Mouse (Mus musculus) right cerebral cortex, postnatal 25 days (tissue): Measurements from ENCODE around the gene Zfp983.
A peak's percentile ranks its signal among the peaks of the same experiment; 100 is the strongest.
"Not testable (repeated sequence)": the region's sequence is repeated elsewhere in the genome, so short reads cannot be mapped to it uniquely, and the experiment has no call there.

Source experiments
- DNase-seq: peaks from one replicate; pipeline ENCODE4 v3.0.0; 2022

The Zfp983 gene

DNA sequence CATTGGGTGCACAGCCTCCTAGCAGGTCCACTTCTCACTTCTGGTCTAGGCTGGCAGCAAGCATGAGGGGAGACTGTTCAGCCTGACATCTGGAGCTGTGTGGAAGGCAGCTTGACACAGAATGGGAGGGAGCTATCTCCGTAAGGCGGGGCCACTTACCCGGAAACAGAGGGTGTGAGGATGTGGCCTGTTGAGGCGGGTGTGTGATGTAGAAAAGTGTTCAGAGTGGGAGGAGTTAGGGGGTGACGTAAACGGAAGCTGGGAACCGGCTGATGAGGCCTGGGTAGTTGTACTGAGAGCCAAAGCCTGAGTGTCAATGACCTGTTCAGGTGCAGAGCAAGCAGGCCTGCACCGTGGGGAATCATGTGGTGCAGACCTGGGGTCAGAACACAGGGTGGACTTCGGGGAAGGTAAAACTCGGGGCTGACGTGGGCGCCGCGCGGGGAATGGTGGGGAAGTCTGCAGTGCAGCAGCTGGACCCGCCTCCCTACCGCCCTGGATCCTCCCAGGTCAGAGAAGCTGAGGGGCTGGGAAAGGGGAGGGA is at the start of gene Zfp983:
Gene Zfp983 (plus strand): TSS at position 261 of the 544 bp plus-strand sequence.
- DNase-seq: peak; percentile 66

- DNase-seq: no peak
Measured at GRCm38 (mm10) chr17:21616356-21616755, 34.1 kb upstream of the Zfp983 start.

DNA sequence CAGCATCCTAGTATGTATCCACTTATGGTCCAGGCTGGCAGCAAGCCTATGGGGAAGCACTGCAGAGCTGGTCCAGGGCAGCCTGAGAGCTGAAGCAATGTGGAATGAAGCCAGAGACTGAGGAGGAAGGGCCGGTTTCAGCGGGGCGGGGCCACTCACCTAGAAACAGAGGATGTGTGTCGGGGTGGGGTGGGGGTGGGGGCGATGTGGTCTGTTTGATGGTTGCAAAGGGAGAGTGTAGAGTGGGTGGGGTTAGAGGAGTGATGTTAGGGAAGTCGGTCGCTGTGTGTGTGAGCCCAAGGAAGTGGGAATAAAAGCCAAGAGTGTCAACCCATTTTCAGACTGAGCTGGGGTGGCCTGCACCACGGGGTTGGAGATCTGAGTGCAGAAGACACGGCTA is 33.1 kb upstream of the Zfp983 start:
- DNase-seq: no peak

DNA sequence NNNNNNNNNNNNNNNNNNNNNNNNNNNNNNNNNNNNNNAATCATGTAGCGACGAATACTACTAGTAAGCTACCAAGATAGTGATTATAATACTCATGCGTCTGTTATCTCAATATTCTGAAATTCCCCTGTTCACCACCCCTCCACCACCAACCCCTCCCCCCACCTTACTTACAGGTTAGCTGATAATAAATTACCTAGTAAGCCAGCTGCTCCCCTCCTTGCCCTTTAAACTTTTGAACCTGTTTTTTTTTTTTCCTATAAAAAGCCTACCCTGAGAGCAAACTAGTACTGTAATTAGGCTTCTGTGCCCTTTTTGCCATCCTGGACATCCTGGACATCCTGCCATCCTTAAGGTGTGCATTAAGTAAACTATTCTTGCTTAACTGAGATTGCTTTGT is 26.8 kb upstream of the Zfp983 start:
- DNase-seq: no peak

GRCm38 (mm10) chr17:21635758-21636157 is 14.7 kb upstream of the Zfp983 start:
- DNase-seq: not testable (repeated sequence)

- DNase-seq: no peak
Measured at GRCm38 (mm10) chr17:21648791-21649190, 1.6 kb upstream of the Zfp983 start.

DNA sequence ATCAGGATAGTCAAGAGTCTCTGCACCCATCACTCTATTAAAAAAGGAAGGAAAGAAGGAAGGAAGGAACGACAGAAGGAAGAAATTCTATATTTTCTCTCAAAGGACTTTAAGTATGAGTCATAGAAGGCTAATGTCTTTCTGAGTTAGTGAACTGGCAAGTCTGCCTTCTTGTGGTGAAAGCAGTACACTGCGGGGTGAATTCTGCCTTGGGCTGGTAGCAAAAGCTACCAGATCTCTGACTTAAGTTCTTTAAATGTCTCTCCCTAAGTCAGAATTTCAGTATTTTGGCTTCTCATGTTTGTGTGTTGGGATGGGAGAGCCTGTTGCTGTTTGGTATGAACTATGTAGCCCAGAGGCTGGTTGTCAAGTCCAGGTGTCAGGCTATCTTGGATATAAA is 488 bp upstream of the Zfp983 start:
- DNase-seq: no peak

DNA sequence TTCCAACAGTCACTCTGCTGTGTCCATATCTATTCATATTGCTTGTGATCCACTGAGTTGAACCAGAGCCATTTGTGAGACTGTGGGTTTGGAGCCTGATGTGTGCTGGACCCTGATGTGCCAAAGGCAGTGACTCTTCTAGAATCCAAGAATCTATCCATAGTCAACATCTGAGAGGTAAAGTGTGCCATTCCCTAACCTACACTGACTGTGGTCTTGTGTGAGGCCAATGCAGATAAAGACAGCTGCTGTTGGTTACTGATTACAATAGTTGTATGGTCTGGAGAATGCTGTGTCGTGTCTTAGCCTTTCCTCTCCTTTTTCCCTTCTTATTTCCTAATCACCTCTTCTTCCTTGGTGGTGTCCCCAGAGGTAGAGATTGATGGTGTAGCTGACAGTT is 28.4 kb downstream of the Zfp983 start:
- not testable (repeated sequence) for DNase-seq

DNA sequence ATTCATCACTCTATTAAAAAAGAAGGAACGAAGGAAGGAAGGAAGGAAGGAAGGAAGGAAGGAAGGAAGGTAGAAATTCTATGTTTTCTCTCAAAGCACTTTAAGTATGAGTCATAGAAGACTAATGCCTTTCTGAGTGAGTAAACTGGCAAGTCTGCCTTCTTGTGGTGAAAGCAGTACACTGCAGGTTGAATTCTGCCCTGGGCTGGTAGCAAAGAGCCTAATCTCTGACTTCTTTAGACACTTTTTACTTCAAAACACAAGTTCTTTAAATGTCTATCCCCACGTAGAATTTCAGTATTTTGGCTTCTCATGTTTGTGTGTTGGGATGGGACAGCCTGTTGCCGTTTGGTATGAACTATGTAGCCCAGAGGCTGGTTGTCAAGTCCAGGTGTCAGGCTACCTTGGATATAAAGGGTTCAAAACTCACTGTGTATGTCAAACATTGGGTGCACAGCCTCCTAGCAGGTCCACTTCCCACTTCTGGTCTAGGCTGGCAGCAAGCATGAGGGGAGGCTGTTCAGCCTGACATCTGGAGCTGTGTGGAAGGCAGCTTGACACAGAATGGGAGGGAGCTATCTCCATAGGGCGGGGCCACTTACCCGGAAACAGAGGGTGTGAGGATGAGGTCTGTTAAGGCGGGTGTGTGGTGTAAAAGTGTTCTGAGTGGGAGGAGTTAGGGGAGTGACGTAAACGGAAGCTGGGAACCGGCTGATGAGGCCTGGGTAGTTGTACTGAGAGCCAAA is 29.0 kb downstream of the Zfp983 start:
- peak; percentile 79 for DNase-seq

- not testable (repeated sequence) for DNase-seq
Measured at GRCm38 (mm10) chr17:21680019-21680376, 29.6 kb downstream of the Zfp983 start.

- DNase-seq: no peak
Measured at GRCm38 (mm10) chr17:21691560-21691959, 41.1 kb downstream of the Zfp983 start, which contains the start of gene Gm10226. Gene Gm10226, plus strand, starts transcription at chr17:21691860.

- DNase-seq: no peak
Measured at GRCm38 (mm10) chr17:21693342-21693741, 42.9 kb downstream of the Zfp983 start.

- DNase-seq: no peak
Measured at GRCm38 (mm10) chr17:21696073-21696472, 45.6 kb downstream of the Zfp983 start.

- no peak for DNase-seq
Measured at GRCm38 (mm10) chr17:21702281-21703240, 52.1 kb downstream of the Zfp983 start.

DNA sequence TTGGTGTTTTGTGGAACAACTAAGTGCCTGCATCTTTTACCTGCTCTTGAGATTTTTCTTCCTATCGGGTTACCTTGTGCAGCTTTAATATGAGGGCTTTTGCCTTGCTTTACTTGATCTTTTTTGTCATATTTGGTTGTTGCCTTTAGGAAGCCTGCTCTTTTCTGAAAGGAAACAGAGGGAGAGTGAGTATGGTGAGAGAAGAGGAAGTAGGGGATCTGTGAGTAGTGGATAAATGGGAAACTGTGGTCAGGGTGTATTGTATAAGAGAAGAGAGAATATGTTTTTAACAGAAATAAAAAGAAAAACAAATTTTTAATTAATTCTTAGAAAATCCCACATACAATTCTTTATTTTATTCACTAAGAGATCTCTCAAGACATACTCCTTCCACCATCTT is 53.0 kb downstream of the Zfp983 start:
- DNase-seq: no peak

DNA sequence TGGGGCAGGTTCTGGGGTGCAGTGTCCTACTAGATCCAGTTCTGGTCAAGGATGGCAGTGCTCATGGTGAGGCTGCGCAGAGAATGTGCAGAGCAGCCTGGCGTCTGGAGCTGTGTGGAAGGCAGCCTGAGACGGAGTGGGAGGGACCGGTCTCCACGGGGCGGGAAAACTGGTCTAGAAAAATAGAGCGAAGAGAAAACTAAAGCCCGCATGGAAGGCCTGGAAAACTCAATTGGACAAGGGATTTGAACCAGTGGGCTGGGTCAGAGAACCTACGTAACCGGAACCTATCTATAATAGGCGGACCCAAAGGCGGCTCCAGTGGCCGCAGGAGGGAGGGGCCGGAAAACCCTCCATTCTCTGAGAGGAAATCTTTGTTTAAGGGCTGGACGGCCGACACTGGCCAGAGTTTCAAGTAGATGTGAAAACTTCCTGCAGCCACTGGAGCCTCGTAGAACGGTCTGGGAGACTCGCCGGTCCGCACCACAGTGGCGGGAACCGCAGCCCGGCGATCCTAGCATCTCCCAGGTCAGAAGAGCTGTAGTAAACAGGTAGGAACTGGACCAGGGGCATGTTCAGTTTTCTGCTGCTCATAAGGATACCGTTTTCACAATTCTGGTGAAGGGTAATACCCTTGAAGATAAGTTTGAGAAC is 57.0 kb downstream of the Zfp983 start, which contains the start of gene Zfp760:
Gene Zfp760 (plus strand): TSS at position 399 of the 654 bp plus-strand sequence.
- peak; percentile 80 for DNase-seq

- no peak for DNase-seq
Measured at GRCm38 (mm10) chr17:21708401-21708800, 58.0 kb downstream of the Zfp983 start.
